Mouse (Mus musculus) urinary bladder, postnatal 14 days (tissue): ENCODE data around the gene Tmco2.
"Not testable (repeated sequence)": the region's sequence is repeated elsewhere in the genome, so short reads cannot be mapped to it uniquely, and the experiment has no call there.

Source experiments
- DNase-seq: peaks from one replicate; pipeline ENCODE4 v3.0.0; 2021; ENCODE audit warnings: low spot score

Gene Tmco2

GRCm38 (mm10) chr4:121109126-121109525 lies at the start of gene Tmco2:
Tmco2 (minus strand) TSS chr4:121109226.
- no peak for DNase-seq

- DNase-seq: no peak
Measured at GRCm38 (mm10) chr4:121103304-121103703, 5.7 kb downstream of the Tmco2 start.

- peak; percentile 80 for DNase-seq
Measured at GRCm38 (mm10) chr4:121097650-121098378, 11.2 kb downstream of the Tmco2 start, which contains the start of gene Zmpste24. Zmpste24 (minus strand) TSS chr4:121098241.

GRCm38 (mm10) chr4:121090211-121090610 lies 18.8 kb downstream of the Tmco2 start:
- no peak for DNase-seq

GRCm38 (mm10) chr4:121088696-121089095 lies 20.3 kb downstream of the Tmco2 start:
- no peak for DNase-seq

- no peak for DNase-seq
Measured at GRCm38 (mm10) chr4:121084506-121084905, 24.5 kb downstream of the Tmco2 start.

- DNase-seq: no peak
Measured at GRCm38 (mm10) chr4:121080395-121080794, 28.6 kb downstream of the Tmco2 start.

GRCm38 (mm10) chr4:121077915-121078646 lies 30.9 kb downstream of the Tmco2 start:
- DNase-seq: no peak

GRCm38 (mm10) chr4:121074250-121074649 lies 34.8 kb downstream of the Tmco2 start:
- no peak for DNase-seq

- no peak for DNase-seq
Measured at GRCm38 (mm10) chr4:121065336-121065735, 43.7 kb downstream of the Tmco2 start.

GRCm38 (mm10) chr4:121059218-121059617 lies 49.8 kb downstream of the Tmco2 start:
- not testable (repeated sequence) for DNase-seq

- no peak for DNase-seq
Measured at GRCm38 (mm10) chr4:121057032-121057431, 52.0 kb downstream of the Tmco2 start.

- DNase-seq: no peak
Measured at GRCm38 (mm10) chr4:121056342-121056741, 52.7 kb downstream of the Tmco2 start.
